Mouse (Mus musculus) gastrocnemius, postnatal 14 days (tissue): Measurements from ENCODE around the gene Sema4c. TPM values are rescaled to one million over a fixed set of nuclear protein-coding genes. Genes with fewer than 3 reads are reported as not detected.

Experiments
- DNase-seq: peaks from one replicate; pipeline ENCODE4 v3.0.0; 2021; ENCODE audit warnings: mixed read lengths
- intact Hi-C: fragments of 180-260 bp; cut with DNase I; formaldehyde crosslinking; loops from one replicate; pipeline ENCODE4 v1.15.1; 2025; ENCODE audit warnings: low total_unique reads
- total RNA-seq, 2 experiments: library from RNA; stranded (reverse); gene quantifications; 2 replicates each; pipeline ENCODE4 v1.2.3; 2021

The Sema4c gene
- total RNA-seq, 2 experiments from 2014 or later, result 12.1 to 13.1 TPM

DNA sequence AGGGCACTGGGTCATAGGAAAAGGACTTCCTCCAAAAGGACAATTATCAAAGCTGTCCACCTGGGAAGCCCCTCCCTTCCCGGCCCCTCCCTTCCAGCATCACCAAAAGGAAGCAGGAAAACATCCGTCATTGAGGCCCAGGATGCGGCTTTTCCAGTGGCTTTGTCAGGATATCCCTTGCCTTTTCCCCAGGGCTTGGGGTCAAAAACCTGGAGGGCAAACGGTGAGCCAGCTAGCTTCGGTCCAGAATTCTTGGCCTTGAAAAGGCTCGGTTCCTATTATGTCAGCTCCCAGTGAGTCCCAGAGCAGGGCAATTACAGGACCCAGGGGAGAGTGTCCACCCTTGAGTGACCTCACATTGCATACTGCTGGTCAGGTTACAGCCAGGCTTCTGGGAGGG lies 2.8 kb upstream of the Sema4c start:
- intact Hi-C loops, result no loop called here
- no peak for DNase-seq

GRCm38 (mm10) chr1:36559888-36560287 lies 1.7 kb upstream of the Sema4c start:
- intact Hi-C loops, result no loop called here
- DNase-seq, result no peak

DNA sequence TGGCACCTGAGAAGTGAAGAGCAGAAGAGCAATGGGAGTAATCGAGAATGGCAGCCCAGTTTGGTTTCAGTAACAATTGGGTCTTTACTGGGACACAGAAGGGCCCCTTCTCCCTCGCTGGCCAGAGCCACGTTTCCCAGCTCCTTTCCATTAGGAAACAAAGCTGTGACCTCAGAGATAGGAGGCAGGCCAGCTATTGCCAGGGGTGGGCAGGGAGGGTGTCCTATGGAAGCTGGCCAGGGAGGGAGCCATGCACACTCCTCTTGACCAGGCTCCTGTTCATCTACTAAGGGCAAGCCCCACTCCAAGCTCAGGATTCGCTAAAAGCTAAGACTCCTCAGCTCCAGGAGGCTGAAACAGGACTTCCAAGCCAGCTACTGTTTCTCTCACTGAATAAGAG lies 1.1 kb upstream of the Sema4c start:
- no peak for DNase-seq
- intact Hi-C loops, result no loop called here

GRCm38 (mm10) chr1:36557457-36558011 lies 615 bp downstream of the Sema4c start:
- peak; percentile 93 for DNase-seq
- intact Hi-C loops, result no loop called here

DNA sequence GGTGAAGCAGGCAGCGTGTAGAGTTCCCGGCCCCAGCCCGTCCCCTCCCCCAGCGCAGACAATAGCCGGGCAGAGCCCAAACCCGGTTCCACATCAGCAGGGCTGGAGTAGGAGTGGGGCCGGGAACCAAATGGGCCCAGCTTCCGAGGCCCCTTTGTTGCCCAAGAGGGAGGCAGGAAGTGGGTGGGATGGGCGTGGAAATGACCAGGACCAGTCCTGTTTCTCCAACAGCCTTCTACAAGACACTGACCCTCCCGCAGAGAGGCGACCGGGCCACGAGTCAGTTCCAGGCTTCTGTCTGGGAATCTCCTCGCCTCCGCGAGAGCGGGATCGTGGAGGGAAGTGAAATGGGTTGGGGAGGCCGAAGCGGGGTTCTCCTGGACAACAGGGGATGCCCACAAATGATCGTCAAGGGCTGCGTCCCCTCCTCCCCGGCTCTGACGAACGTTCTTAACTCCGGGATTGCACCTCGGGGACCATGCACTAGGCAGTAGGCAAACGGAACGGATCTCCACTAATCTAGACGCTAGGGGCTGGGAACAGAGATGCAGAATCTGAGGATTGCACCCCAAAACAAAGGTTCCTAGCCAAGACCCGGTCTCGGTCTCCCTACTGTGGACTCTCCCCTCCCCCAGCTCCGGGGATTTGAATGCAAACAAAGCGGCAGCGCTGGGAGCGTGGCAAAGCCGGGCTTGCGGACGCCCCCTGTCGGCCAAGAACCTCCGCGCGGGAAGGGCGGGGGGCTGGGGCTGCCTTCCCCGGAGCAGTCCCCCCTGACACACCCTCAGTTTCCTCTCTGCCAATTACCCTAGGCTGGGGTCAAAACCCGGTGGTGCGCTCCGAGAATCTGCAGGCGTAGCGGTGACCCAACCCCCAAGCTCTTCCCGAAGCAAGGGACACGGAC lies 1.3 kb downstream of the Sema4c start:
- peak; percentile 93 for DNase-seq
- intact Hi-C loops, result no loop called here

DNA sequence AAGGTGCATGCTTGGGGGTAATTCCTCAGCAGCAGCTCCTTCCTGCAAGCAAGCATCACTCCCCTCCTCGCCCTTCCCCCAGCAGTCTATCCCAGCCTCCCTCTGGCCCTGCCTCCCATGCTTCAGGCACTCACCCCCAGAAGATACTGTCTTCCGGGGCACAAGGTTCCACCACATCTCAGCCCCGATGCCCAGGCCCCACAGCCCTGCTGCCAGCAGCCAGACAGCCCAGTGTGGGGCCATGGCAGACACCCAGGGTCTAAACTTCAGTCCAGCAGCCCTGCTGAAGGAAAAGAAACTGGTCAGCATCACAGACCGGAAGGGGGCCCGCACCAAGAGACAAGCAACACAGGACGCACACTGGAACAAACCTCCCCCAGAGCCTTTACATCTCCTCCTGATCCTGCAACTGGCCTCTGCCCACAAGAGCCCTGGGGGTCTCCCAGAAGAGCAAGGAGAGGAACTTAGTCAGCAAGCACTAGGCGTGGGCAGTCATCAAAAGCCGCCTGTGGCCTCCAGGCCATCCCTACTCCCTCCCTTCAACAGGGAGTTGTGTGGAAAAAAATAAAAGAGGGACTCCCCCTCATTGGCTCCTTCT lies 2.3 kb downstream of the Sema4c start:
- intact Hi-C loops, result no loop called here
- no peak for DNase-seq

DNA sequence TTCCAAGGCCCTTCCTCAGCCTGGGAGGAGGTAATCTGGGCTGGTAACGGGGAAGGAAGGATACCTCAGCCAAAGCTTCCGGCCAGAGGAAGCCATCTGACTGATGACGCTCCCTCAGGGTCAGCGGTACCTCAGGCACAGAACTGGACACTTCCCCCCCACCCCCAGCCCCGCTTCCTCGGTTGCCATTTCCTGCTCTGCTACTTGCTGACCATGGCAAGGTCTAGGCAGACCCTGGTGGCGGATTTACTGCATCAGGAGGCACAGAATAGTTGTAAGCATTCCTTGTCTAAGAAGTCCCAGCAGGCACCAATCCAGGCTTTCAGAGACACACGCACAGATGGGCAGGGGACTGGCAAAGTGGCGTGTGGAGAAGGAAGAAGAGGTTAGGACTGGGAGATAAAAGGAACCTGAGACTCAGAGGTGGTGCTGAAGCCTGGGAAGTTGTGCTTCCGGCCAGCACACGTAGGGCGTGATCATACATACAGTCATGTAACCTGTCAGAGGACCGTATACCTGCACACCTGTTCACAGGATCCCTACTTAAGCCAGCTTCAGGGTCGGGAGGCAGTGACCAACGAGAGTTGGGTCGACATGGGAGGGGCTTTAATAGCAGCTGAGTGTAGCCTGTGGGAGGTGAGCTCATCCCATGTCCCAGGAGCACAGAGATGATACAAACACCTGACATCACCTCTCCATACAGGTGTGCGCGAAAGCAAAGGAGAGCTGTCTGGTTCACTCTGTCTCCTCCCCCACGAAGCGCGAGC lies 3.3 kb downstream of the Sema4c start:
- intact Hi-C loops, result loop anchor here (5.0 kb wide), 1 partner anchor 77 kb away; no protein-coding TSS in a partner anchor

DNA sequence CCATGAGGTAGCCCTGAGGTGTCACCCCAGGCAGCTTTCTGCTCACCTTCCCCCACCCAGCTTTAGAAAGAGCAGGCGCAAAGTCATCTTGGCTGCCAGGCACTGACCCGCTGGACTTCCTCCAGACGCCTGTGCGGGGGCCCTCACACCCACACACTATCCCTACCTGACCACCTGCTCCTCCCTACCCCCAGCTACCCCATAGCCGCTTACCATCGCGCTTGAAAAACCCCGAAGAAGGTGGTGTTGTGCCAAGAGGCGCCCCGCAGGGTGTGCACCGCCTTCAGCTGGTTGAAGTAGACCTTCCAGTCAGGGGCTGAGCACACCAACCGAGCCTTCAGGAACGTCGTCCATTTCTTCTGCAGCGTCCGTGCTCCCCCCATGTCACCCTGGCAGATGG lies 5.6 kb downstream of the Sema4c start:
- DNase-seq, result no peak
- intact Hi-C loops, result loop anchor here (5.0 kb wide), 1 partner anchor 80 kb away; no protein-coding TSS in a partner anchor

More for the DNA sequence above, 3.3 kb downstream of the Sema4c start:
- DNase-seq, result no peak

DNA sequence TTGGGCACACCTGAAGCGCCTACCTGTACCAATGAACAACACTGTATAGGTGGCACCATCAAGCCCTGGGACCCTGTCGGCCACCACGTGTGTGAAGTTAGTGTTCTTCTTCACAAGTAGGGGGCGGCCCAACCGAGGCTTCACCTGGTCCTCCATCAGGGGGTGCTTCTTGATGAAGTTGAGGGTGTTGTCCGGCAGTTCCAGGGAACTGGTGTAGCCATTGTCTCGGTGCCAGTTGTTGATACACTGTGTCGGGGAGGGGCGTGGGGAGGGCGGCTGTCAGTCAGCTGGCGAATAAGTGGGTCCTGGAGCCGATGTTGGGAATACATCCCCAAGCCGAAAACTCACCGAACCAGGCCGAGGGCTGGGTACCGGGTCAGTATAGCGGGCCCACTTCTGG lies 6.2 kb downstream of the Sema4c start:
- intact Hi-C loops, result loop anchor here (5.0 kb wide), 1 partner anchor 80 kb away; no protein-coding TSS in a partner anchor

GRCm38 (mm10) chr1:36550075-36550863 lies 7.9 kb downstream of the Sema4c start:
- intact Hi-C loops, result loop anchor here (5.0 kb wide), 1 partner anchor 82 kb away; no protein-coding TSS in a partner anchor
- DNase-seq, result no peak

More for the DNA sequence above, 6.2 kb downstream of the Sema4c start:
- DNase-seq, result no peak

- intact Hi-C loops, result loop anchor here (5.0 kb wide), 1 partner anchor 133 kb away; the partner anchor contains the start of gene Fam178b
- no peak for DNase-seq
Observed at GRCm38 (mm10) chr1:36549491-36549890, 8.7 kb downstream of the Sema4c start.

DNA sequence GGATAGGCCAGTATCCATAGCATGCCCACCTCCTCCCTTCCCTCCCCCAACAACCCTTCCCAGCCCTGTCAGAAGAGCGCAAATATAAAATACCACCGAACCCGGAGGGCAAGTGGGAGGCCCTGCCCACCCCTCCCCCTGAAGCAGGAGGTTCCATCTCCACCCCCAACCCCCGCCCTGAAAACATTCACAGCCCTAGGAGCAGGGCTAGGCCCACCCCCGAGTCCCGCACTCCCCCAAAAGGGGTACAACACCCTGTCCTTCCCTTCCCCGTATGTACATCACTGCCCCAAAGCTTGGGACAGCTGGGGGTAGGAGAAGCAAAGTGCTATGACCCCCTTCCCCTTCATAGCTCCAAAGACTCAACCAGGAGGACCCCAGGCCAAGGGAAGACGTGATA lies 9.4 kb downstream of the Sema4c start:
- intact Hi-C loops, result loop anchor here (5.0 kb wide), 1 partner anchor 134 kb away; the partner anchor contains the start of gene Fam178b
- no peak for DNase-seq

DNA sequence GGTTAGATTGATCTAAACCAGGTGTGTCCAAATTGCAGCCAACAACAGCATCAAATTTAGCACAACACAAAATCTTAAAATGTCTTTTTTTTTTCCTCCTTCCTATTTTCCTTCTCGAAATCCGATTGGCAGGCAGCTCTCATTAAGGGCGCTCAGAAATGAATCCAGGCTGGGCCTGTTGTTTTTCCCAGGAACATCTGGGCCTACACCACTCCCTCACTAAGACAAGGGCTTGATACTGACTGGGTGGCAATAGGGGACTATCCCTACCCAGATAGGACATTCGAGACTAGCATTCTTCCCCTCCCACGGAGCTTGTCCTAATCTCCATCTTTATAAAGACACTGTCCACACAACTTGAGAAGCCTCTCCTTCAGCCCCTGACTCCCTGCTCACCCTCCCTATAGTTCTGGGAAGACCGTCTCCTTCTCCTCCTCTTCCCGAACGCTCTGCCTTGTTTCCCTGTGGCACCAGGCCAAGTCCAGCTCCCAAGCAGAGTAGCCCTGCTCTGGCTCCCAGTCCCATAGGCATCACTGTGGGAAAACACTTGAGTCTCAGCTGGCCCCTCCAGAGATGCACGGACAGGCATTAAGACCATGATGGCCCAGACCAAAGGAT lies 10.1 kb downstream of the Sema4c start:
- DNase-seq, result peak; percentile 59
- intact Hi-C loops, result loop anchor here (5.0 kb wide), 1 partner anchor 134 kb away; the partner anchor contains the start of gene Fam178b

- DNase-seq, result peak; percentile 98
- intact Hi-C loops, result loop anchor here (5.0 kb wide), 1 partner anchor 135 kb away; the partner anchor contains the start of gene Fam178b
Observed at GRCm38 (mm10) chr1:36546888-36547471, 11.2 kb downstream of the Sema4c start, which contains the start of gene Ankrd39. Gene Ankrd39 (minus strand): TSS chr1:36547445.

- DNase-seq, result no peak
- intact Hi-C loops, result loop anchor here (5.0 kb wide), 1 partner anchor 136 kb away; the partner anchor contains the start of gene Fam178b
Observed at GRCm38 (mm10) chr1:36545845-36546600, 12.1 kb downstream of the Sema4c start.

GRCm38 (mm10) chr1:36545382-36545781 lies 12.8 kb downstream of the Sema4c start:
- DNase-seq, result no peak
- intact Hi-C loops, result loop anchor here (5.0 kb wide), 1 partner anchor 137 kb away; the partner anchor contains the start of gene Fam178b

- intact Hi-C loops, result no loop called here
- DNase-seq, result no peak
Observed at GRCm38 (mm10) chr1:36542925-36543324, 15.2 kb downstream of the Sema4c start.
